Mouse (Mus musculus): ENCODE data around the gene Kiss1r. TPM values are rescaled to one million over a fixed set of nuclear protein-coding genes. Genes with fewer than 3 reads are reported as not detected.

Gene Kiss1r
- polyA plus RNA-seq, 1 experiment from 2014 or later: 1.2 TPM

DNA sequence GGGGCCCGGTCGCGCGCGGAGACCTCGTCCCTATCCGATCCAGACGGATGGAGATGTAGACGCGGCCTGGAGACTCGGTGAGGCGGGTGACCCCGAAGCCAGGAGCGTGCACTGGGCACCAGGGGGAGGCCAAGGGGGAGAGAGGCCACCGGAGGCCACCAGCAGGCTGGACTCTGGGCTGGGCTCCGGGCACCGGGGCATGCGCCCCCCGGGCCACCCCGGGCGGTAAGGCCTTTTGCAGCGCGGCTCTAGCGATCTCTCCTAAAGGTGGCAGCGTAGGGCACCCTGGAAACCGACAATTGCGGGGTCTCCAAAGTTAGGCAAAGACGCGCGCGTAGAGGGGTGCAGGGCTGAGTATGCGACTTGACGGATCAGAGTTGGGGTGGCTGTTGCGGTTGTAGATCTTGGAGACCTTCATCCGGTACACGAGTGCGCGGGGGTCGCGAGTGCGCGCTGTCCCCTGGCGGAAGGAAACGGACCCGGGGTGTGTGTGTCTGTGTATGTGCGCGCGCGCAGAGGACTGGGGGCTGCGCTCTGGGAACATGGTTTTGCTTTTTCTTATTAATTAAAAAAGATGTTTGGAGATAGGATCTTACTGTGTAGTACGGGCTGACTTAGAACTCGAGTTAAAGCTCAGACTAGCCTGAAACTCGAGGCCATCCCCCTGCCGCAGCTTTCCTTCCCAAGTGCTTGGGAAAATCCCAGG is 10.7 kb downstream of the Kiss1r start:
- Histone ChIP-seq H3K4me3 (replicated peaks) (peak overlapping the region; percentile 100), H3K9me3 (replicated peaks) (no peaks in the 10 kb centered on the region), H3K4me1 (peaks cover 66% of the 10 kb centered on the region), H3K9ac (peak overlapping the region; percentile 92), H3K27ac (peak overlapping the region; percentile 98), H3K4me2 (peak overlapping the region; percentile 90), H3K27me3 (peaks cover 12% of the 10 kb centered on the region), H3K36me3 (peaks cover 22% of the 10 kb centered on the region)
- ATAC-seq (replicated peaks; ENCODE audit: low FRiP score): peak; percentile 41
- under 1% methylated on average over 54 of the region's 54 CpGs for WGBS

DNA sequence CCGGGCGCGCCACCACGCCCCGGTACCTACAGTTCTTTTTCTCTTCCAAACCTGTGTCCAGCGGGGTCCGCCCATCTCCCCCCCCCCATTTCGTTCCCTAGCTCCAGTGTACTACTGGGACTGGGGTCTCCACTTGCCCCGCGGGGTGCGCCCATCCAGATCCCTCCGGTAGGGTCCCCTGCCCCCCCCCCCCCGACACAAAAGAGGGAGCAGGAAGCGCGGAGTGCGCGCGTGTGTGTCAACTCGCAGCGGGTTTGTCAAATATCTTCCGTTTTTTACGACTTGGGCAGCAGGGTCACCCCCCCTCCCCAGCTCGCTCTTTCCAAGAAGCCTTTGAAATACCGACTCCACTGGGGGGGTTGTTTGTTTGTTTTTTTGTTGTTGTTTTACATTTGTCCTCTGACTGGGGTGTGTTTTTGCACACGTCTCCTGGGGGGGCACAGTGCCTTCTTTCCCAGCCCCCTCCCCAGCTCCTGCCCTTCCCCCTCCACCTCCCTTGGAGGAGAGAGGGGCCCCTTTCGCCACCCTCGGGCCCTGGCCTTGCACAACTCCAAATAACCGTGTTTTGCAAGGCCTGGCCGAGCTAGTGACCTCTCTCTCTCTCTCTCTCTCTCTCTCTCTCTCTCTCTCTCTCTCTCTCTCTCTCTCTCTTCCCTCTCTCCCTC is 11.4 kb downstream of the Kiss1r start:
- peaks cover 5% of the 10 kb centered on the region for H3K27me3 ChIP-seq
- H3K9me3 ChIP-seq (replicated peaks): no peaks in the 10 kb centered on the region
- peaks cover 73% of the 10 kb centered on the region for H3K4me1 ChIP-seq
- H3K27ac ChIP-seq: peak overlapping the region; percentile 98
- ATAC-seq (replicated peaks; ENCODE audit: low FRiP score): no peak
- H3K36me3 ChIP-seq: peaks cover 28% of the 10 kb centered on the region
- 1% methylated on average over 29 of the region's 29 CpGs for WGBS
- peak overlapping the region; percentile 90 for H3K4me2 ChIP-seq
- peak overlapping the region; percentile 100 for H3K4me3 ChIP-seq (replicated peaks)
- peak overlapping the region; percentile 92 for H3K9ac ChIP-seq

DNA sequence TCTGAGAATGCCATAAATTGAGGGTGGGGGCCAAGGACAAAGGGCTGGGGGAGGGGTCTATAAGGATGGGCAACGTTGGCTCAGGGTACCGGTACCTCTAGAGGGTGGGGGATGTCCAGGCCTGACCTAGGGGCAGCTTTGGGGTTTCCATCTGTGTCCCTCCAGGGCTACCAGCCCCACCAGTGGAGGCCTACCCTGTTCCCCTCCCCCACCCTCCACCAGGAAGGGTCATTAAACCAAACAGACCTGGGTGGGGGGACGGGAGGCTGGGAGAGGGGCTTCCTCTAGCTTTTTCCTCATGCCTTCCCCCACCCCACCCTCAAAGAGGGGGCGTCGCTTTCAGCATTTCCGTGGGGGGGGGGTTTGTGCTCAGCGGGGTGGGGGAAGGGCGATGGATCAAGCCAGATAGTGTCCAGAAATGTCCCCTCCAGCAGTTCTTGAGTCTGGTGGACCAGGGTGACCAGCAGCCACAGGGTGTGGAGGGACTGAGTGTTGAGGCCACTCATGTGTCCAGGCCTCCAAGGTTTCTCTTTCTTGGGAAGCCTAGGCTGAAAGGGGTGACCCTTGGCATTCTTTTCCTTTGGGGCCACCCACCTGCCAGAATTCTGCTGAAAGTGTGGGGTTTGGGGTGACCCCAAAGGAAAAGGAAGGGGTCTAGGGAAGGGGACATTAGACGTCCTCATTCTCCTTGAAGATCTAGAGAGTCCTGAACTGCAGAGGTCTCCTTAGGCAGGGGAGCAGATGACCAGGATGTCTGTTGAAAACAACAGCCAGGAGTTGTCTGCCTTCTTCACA is 12.3 kb downstream of the Kiss1r start:
- H3K9me3 ChIP-seq (replicated peaks): no peaks in the 10 kb centered on the region
- no peaks in the 10 kb centered on the region for H3K27me3 ChIP-seq
- peak overlapping the region; percentile 62 for H3K27ac ChIP-seq
- 19% methylated on average over 8 of the region's 9 CpGs for WGBS
- peaks cover 78% of the 10 kb centered on the region for H3K4me1 ChIP-seq
- H3K9ac ChIP-seq: peak overlapping the region; percentile 38; the same call in 1 of the 2 replicates
- peaks cover 38% of the 10 kb centered on the region for H3K36me3 ChIP-seq
- no peak for ATAC-seq (replicated peaks; ENCODE audit: low FRiP score)
- H3K4me3 ChIP-seq (replicated peaks): peak overlapping the region; percentile 100
- H3K4me2 ChIP-seq: peak overlapping the region; percentile 90

DNA sequence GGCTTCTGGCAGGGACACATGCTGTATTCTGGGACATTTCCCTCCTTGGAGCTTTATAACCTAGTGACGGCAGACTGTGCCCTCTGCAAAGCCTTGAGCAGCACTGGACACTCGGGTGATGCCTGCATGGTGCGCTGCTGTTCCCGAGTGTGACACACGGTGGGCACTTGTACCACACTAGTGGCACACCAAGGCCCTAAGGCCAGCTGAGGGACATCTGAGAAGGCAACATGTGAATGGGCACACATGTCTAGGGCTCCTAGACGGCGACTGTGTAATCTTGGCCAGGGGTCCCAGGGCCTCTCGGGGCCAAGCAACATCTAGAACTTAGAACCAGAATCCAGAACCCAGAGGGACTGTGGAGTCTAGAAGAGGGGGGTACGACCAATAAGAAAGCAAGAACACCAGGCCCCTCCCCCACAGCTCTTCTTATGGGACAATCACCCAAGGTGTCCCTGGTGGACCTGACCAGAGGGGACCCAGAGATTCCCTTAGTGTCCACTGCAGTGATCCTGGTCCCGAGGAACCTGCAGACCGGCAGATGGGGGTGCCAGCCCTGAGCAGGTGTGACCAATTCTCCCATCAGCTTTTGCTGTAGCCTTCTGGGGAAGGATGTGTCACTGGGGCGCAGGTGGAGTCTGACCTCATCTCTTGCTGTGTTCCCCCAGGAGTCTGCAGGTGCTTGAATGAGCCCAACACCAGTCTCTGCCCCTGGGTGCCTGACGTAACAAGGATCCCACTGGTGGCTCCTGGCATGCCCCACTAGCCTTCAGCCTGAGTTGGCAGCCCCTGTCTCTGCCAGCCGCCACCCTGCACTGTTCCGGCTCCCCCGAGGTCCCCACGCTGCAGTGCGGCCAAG is 13.4 kb downstream of the Kiss1r start:
- no peaks in the 10 kb centered on the region for H3K27me3 ChIP-seq
- WGBS: 81% methylated on average over 18 of the region's 18 CpGs
- H3K36me3 ChIP-seq: peaks cover 41% of the 10 kb centered on the region
- ATAC-seq (replicated peaks; ENCODE audit: low FRiP score): no peak
- H3K4me3 ChIP-seq (replicated peaks): peak overlapping the region; percentile 100; the same call in 1 of the 2 replicates
- H3K4me2 ChIP-seq: peak overlapping the region; percentile 90; the same call in 1 of the 2 replicates
- H3K27ac ChIP-seq: peak overlapping the region; percentile 62
- H3K9me3 ChIP-seq (replicated peaks): no peaks in the 10 kb centered on the region
- peaks cover 84% of the 10 kb centered on the region for H3K4me1 ChIP-seq
- peak overlapping the region; percentile 8; the same call in 1 of the 2 replicates for H3K9ac ChIP-seq

DNA sequence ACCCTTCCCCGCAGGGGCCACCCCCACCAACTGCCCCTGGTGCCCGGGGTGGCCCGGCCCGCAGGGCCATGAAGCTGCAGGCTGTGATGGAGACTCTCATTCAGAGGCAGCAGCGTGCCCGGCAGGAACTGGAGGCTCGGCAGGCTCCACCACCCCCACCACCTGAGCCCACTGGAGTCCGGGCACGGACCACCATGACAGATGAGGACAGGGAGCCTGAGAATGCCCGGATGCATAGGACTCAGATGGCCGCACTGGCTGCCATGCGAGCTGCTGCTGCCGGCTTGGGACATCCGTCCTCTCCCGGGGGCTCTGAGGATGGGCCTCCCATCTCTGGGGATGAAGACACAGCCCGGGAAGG is 14.0 kb downstream of the Kiss1r start:
- H3K9ac ChIP-seq: no peak overlapping the region
- WGBS: 88% methylated on average over 16 of the region's 16 CpGs
- no peaks in the 10 kb centered on the region for H3K9me3 ChIP-seq (replicated peaks)
- no peak overlapping the region for H3K4me3 ChIP-seq (replicated peaks)
- 0 out of 2 replicates have a peak overlapping the region, but pooled peaks have one; percentile 18 for H3K27ac ChIP-seq
- H3K4me2 ChIP-seq: no peak overlapping the region
- ATAC-seq (replicated peaks; ENCODE audit: low FRiP score): no peak
- H3K36me3 ChIP-seq: peaks cover 47% of the 10 kb centered on the region
- peaks cover 84% of the 10 kb centered on the region for H3K4me1 ChIP-seq
- H3K27me3 ChIP-seq: no peaks in the 10 kb centered on the region

DNA sequence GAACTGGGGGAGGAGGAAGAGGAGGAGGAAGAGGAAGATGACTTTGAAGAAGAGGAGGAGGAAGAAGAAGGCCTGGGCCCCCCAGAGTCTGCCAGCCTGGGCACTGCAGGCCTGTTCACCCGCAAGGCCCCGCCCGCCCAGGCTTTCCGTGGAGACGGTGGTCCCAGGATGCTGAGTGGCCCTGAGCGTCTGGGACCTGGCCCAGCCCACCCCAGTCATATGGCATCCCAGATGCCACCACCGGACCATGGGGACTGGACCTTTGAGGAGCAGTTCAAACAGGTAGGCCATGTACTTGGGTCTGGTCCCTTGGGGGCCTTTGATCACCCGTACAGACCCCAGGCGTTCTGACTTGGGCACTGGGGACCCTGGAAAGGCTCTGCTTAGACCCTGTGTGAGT is 15.0 kb downstream of the Kiss1r start:
- WGBS: 83% methylated on average over 9 of the region's 9 CpGs
- Histone ChIP-seq H3K27ac (no peak overlapping the region), H3K27me3 (no peaks in the 10 kb centered on the region), H3K9ac (no peak overlapping the region), H3K9me3 (replicated peaks) (no peaks in the 10 kb centered on the region), H3K36me3 (peaks cover 54% of the 10 kb centered on the region), H3K4me1 (peaks cover 85% of the 10 kb centered on the region), H3K4me3 (replicated peaks) (no peak overlapping the region), H3K4me2 (no peak overlapping the region)
- ATAC-seq (replicated peaks; ENCODE audit: low FRiP score): no peak

DNA sequence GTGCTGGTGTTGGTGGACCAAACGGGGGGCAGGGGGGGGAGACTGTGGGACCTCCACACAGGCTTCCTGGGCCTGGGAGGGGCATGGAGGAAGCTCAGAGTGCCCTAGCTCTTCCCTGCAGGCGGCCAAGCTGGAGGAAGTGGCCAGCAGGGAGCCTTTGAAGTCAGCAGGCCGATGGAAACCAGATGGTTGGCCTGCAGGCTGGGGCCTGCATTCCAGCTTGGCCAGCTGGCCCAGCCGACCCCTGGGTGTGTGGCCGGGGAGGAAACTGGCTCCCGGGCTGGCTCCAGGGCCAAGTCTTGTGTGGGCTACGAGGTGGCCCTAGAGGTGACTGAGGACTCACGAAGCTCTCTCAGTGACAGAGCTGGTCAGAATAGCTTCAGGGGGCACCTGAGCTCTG is 16.0 kb downstream of the Kiss1r start:
- no peaks in the 10 kb centered on the region for H3K9me3 ChIP-seq (replicated peaks)
- ATAC-seq (replicated peaks; ENCODE audit: low FRiP score): peak; percentile 27; the same call in 1 of the 2 replicates
- peak overlapping the region; percentile 82 for H3K27ac ChIP-seq
- peaks cover 94% of the 10 kb centered on the region for H3K4me1 ChIP-seq
- no peaks in the 10 kb centered on the region for H3K27me3 ChIP-seq
- no peak overlapping the region for H3K9ac ChIP-seq
- H3K4me3 ChIP-seq (replicated peaks): peak overlapping the region; percentile 6; the same call in 1 of the 2 replicates
- 14% methylated on average over 8 of the region's 8 CpGs for WGBS
- peaks cover 55% of the 10 kb centered on the region for H3K36me3 ChIP-seq
- peak overlapping the region; percentile 26 for H3K4me2 ChIP-seq

DNA sequence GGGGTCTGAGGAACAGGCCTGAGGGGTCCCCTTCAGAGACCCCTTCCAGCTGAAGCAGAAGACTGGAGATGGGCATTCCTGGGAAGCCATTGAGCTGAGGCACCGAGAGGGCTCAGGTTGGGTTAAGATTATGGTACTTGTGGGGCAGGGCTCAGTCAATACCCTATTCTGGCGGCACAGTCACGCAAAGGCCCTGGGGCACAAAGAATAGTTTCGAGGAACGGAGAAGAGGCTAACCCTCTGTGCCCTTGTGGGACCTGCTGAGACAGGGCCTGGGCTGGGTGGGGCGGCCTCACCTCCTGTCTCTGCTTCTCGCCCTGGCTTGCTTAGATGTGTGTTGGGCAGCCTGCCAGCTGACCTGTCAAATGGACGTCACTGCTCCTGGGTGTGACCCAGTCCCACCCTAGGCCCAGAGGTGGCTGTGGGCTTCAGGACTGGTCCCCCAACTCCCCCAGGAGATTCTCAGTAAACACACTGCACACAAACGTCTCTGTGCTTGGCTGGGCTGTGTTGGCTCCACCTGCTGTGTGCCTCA is 16.4 kb downstream of the Kiss1r start:
- Histone ChIP-seq H3K4me1 (peaks cover 98% of the 10 kb centered on the region), H3K36me3 (peaks cover 58% of the 10 kb centered on the region), H3K27me3 (no peaks in the 10 kb centered on the region), H3K4me2 (peak overlapping the region; percentile 26; the same call in 1 of the 2 replicates), H3K4me3 (replicated peaks) (peak overlapping the region; percentile 6; the same call in 1 of the 2 replicates), H3K27ac (peak overlapping the region; percentile 82), H3K9ac (no peak overlapping the region), H3K9me3 (replicated peaks) (no peaks in the 10 kb centered on the region)
- ATAC-seq (replicated peaks; ENCODE audit: low FRiP score): no peak
- WGBS: 66% methylated on average over 9 of the region's 9 CpGs

DNA sequence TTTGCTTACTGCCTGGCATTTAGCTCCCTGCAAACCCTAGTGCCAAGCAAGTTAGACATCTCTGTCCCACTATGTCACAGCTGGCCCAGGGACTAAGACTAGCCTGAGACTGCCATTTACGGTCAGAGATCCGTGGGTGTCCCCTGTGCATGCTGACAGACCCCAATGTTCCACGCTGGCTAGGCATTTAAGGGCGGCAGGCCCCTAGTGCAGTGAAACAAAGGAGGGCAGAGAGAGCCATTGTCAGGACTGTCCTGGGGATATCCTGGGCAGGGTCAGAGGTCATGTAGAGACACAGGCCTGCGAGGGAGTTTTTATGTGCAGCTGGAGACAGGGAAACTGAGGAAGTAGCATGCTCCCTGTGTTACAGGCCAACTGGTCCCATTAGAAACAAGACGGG is 17.1 kb downstream of the Kiss1r start:
- Histone ChIP-seq H3K27ac (peak overlapping the region; percentile 82), H3K4me1 (peaks cover 100% of the 10 kb centered on the region), H3K9me3 (replicated peaks) (no peaks in the 10 kb centered on the region), H3K4me2 (no peak overlapping the region), H3K27me3 (no peaks in the 10 kb centered on the region), H3K36me3 (peaks cover 58% of the 10 kb centered on the region), H3K9ac (no peak overlapping the region), H3K4me3 (replicated peaks) (no peak overlapping the region)
- no peak for ATAC-seq (replicated peaks; ENCODE audit: low FRiP score)
- WGBS: 65% methylated on average over 6 of the region's 6 CpGs

DNA sequence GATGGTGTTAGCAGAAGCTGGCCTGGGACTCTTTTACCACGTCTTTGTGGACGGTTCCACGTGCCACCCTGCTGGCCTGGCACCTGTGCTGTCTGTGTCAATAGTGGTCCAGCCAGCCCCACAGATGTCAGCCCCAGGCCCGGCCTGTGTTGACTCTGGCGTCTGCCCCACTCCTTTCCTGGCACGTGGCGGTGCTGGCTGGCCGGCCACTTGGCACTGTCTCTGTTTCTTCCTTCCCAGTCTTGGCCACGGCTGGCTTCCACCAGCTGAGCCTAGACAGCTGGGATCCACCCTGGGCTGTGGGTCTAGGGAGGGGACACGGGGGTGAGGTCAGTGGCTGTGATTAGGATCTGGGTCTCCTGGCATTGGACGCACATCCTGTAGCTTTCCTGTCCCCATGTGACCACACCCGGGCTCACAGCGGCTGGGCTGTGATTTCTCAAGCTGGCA is 17.5 kb downstream of the Kiss1r start:
- Histone ChIP-seq H3K36me3 (peaks cover 58% of the 10 kb centered on the region), H3K27me3 (no peaks in the 10 kb centered on the region), H3K4me2 (0 out of 2 replicates have a peak overlapping the region, but pooled peaks have one; percentile 24), H3K4me3 (replicated peaks) (no peak overlapping the region), H3K9me3 (replicated peaks) (no peaks in the 10 kb centered on the region), H3K9ac (no peak overlapping the region), H3K4me1 (peaks cover 100% of the 10 kb centered on the region), H3K27ac (peak overlapping the region; percentile 82)
- ATAC-seq (replicated peaks; ENCODE audit: low FRiP score): peak; percentile 19; the same call in 1 of the 2 replicates
- WGBS: 58% methylated on average over 13 of the region's 13 CpGs

Data from kidney, embryonic 15.5 days (tissue).